Mouse (Mus musculus) left cerebral cortex, postnatal 10 days (tissue): Measurements from ENCODE around the gene Tiam1. TPM values are rescaled to one million over a fixed set of nuclear protein-coding genes. Genes with fewer than 3 reads are reported as not detected.

Source experiments
- DNase-seq, 2 experiments: peaks; one replicate each; pipeline ENCODE4 v3.0.0; 2021 to 2022; ENCODE audit warnings: low spot score in 2 of 2, mixed read lengths in 1 of 2; ENCODE audit errors: extremely low spot score in 1 of 2
- intact Hi-C: fragments of 180-260 bp; cut with DNase I; formaldehyde crosslinking; loops from one replicate; pipeline ENCODE4 v1.15.1; 2025
- total RNA-seq, 2 experiments: library from RNA; stranded (reverse); gene quantifications; 2 replicates each; pipeline ENCODE4 v1.2.3; 2021

Gene Tiam1
- total RNA-seq, 2 experiments from 2014 or later = 84.7 to 95.1 TPM

GRCm38 (mm10) chr16:89883897-89884296 is 259.7 kb downstream of the Tiam1 start:
- no peak for DNase-seq
- intact Hi-C loops = no loop called here

GRCm38 (mm10) chr16:89882477-89883234 is 260.9 kb downstream of the Tiam1 start:
- intact Hi-C loops = no loop called here
- peak in 1 of 2 experiments; percentile 11 for DNase-seq

- intact Hi-C loops = no loop called here
- DNase-seq = no peak
Measured at GRCm38 (mm10) chr16:89877206-89877605, 266.4 kb downstream of the Tiam1 start.

- intact Hi-C loops = no loop called here
Measured at GRCm38 (mm10) chr16:89876079-89876478, 267.5 kb downstream of the Tiam1 start.

GRCm38 (mm10) chr16:89874012-89874704 is 269.4 kb downstream of the Tiam1 start:
- DNase-seq = no peak
- intact Hi-C loops = no loop called here

More at GRCm38 (mm10) chr16:89876079-89876478, 267.5 kb downstream of the Tiam1 start:
- no peak for DNase-seq

- no peak for DNase-seq
- intact Hi-C loops = no loop called here
Measured at GRCm38 (mm10) chr16:89872011-89872942, 271.3 kb downstream of the Tiam1 start.

- intact Hi-C loops = no loop called here
- DNase-seq = no peak
Measured at GRCm38 (mm10) chr16:89871382-89871781, 272.2 kb downstream of the Tiam1 start.

- no peak for DNase-seq
- intact Hi-C loops = no loop called here
Measured at GRCm38 (mm10) chr16:89870059-89870458, 273.5 kb downstream of the Tiam1 start.

- intact Hi-C loops = no loop called here
- DNase-seq = no peak
Measured at GRCm38 (mm10) chr16:89868502-89868901, 275.1 kb downstream of the Tiam1 start.

- intact Hi-C loops = no loop called here
- peak; percentile 43 to 61 for DNase-seq
Measured at GRCm38 (mm10) chr16:89867212-89867829, 276.2 kb downstream of the Tiam1 start.

GRCm38 (mm10) chr16:89865136-89865535 is 278.4 kb downstream of the Tiam1 start:
- intact Hi-C loops = no loop called here
- DNase-seq = no peak

GRCm38 (mm10) chr16:89864710-89865109 is 278.9 kb downstream of the Tiam1 start:
- no peak for DNase-seq
- intact Hi-C loops = no loop called here

GRCm38 (mm10) chr16:89863264-89863663 is 280.3 kb downstream of the Tiam1 start:
- no peak for DNase-seq
- intact Hi-C loops = no loop called here

GRCm38 (mm10) chr16:89861531-89861930 is 282.0 kb downstream of the Tiam1 start:
- no peak for DNase-seq
- intact Hi-C loops = no loop called here

GRCm38 (mm10) chr16:89860708-89861107 is 282.9 kb downstream of the Tiam1 start:
- no peak for DNase-seq
- intact Hi-C loops = no loop called here

- intact Hi-C loops = no loop called here
- DNase-seq = no peak
Measured at GRCm38 (mm10) chr16:89857666-89858065, 285.9 kb downstream of the Tiam1 start.

GRCm38 (mm10) chr16:89854731-89855130 is 288.8 kb downstream of the Tiam1 start:
- intact Hi-C loops = no loop called here
- no peak for DNase-seq

- intact Hi-C loops = no loop called here
Measured at GRCm38 (mm10) chr16:89851333-89851732, 292.2 kb downstream of the Tiam1 start.

More at GRCm38 (mm10) chr16:89851333-89851732, 292.2 kb downstream of the Tiam1 start:
- DNase-seq = no peak
